In the genomic region with DNA sequence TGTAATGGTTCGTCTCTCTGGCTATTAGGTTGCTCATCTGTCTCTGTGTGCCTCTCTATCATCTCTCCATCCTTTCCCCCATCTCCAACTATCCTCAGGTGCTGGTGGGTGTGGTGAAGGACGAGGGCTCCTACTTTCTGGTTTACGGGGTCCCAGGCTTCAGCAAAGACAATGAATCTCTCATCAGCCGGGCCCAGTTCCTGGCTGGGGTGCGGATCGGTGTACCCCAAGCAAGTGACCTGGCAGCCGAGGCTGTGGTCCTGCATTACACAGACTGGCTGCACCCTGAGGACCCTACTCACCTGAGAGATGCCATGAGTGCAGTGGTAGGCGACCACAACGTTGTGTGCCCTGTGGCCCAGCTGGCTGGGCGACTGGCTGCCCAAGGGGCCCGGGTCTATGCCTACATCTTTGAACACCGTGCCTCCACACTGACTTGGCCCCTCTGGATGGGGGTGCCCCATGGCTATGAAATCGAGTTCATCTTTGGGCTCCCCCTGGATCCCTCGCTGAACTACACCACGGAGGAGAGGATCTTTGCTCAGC, we compare ENCODE assay signal across 10 mouse cellular contexts. TPM values are rescaled to one million over a fixed set of nuclear protein-coding genes. Genes with fewer than 3 reads are reported as not detected.
A peak's percentile ranks its signal among the peaks of the same experiment; 100 is the strongest.
DNase-seq lines count a peak whose midpoint lies in the region; ATAC-seq lines count a peak whose summit lies in the region.
"Had no signal": no experiment of that assay in that cellular context is flagged by ENCODE, and none has a peak within 500 bp of the region (broad histone marks: within the 10 kb centered on the region; RNA-seq: fewer than 3 reads in every experiment).

No protein-coding gene starts in this region.

- H3K4me2 ChIP-seq in forebrain, embryonic 14.5 days (ENCODE audit: low read length): no peak overlapping the region
- H3K4me2 ChIP-seq in hindbrain, embryonic 15.5 days: peak overlapping the region; percentile 96; the same call in 1 of the 2 replicates
- no peak overlapping the region for H3K4me2 ChIP-seq in hindbrain, embryonic 14.5 days (replicated peaks)
- no peak overlapping the region for H3K4me2 ChIP-seq in neural tube, embryonic 13.5 days
- no peak overlapping the region for H3K4me2 ChIP-seq in neural tube, embryonic 15.5 days
- H3K4me2 ChIP-seq: embryonic facial prominence, embryonic 12.5 days had no signal

- H3K4me1 ChIP-seq in forebrain, embryonic 10.5 days: peaks cover 67% of the 10 kb centered on the region
- peaks cover 19% of the 10 kb centered on the region for H3K4me1 ChIP-seq in forebrain, embryonic 14.5 days (ENCODE audit: control insufficient read depth, insufficient read depth, low read length)
- peaks cover 65% of the 10 kb centered on the region for H3K4me1 ChIP-seq in hindbrain, embryonic 15.5 days (replicated peaks)
- peaks cover 34% of the 10 kb centered on the region for H3K4me1 ChIP-seq in hindbrain, embryonic 14.5 days (replicated peaks; ENCODE audit: control insufficient read depth, insufficient read depth, low read length)
- peaks cover 55% of the 10 kb centered on the region for H3K4me1 ChIP-seq in neural tube, embryonic 13.5 days (replicated peaks)
- peaks cover 68% of the 10 kb centered on the region for H3K4me1 ChIP-seq in neural tube, embryonic 15.5 days

- peaks cover 63% of the 10 kb centered on the region for H3K27me3 ChIP-seq in forebrain, embryonic 10.5 days (ENCODE audit: poor library complexity, severe bottlenecking)
- H3K27me3 ChIP-seq in forebrain, embryonic 14.5 days (replicated peaks; ENCODE audit: control insufficient read depth, insufficient read depth, low read length): peaks cover 26% of the 10 kb centered on the region; the same call in 1 of the 2 replicates
- H3K27me3 ChIP-seq in hindbrain, embryonic 15.5 days: peaks cover 23% of the 10 kb centered on the region
- H3K27me3 ChIP-seq in hindbrain, embryonic 14.5 days (ENCODE audit: control insufficient read depth, insufficient read depth, low read length): peaks cover 38% of the 10 kb centered on the region
- H3K27me3 ChIP-seq in neural tube, embryonic 13.5 days: peaks cover 49% of the 10 kb centered on the region
- H3K27me3 ChIP-seq in neural tube, embryonic 15.5 days (replicated peaks): peaks cover 25% of the 10 kb centered on the region

- H3K9me3 ChIP-seq in forebrain, embryonic 10.5 days: no peaks in the 10 kb centered on the region
- no peaks in the 10 kb centered on the region for H3K9me3 ChIP-seq in forebrain, embryonic 14.5 days (replicated peaks; ENCODE audit: control insufficient read depth, low read length)
- no peaks in the 10 kb centered on the region for H3K9me3 ChIP-seq in hindbrain, embryonic 15.5 days
- H3K9me3 ChIP-seq in hindbrain, embryonic 14.5 days (ENCODE audit: control insufficient read depth, low read length): no peaks in the 10 kb centered on the region
- H3K9me3 ChIP-seq in neural tube, embryonic 13.5 days: no peaks in the 10 kb centered on the region
- H3K9me3 ChIP-seq in neural tube, embryonic 15.5 days (replicated peaks): no peaks in the 10 kb centered on the region
- H3K9me3 ChIP-seq: embryonic facial prominence, embryonic 12.5 days had no signal

- no peak overlapping the region for H3K27ac ChIP-seq in forebrain, embryonic 10.5 days
- H3K27ac ChIP-seq in forebrain, embryonic 14.5 days (ENCODE audit: low read depth, low read length): no peak overlapping the region
- no peak overlapping the region for H3K27ac ChIP-seq in hindbrain, embryonic 15.5 days (replicated peaks)
- no peak overlapping the region for H3K27ac ChIP-seq in hindbrain, embryonic 14.5 days
- no peak overlapping the region for H3K27ac ChIP-seq in neural tube, embryonic 13.5 days (replicated peaks)
- H3K27ac ChIP-seq in neural tube, embryonic 15.5 days (replicated peaks): no peak overlapping the region
- H3K27ac ChIP-seq: embryonic facial prominence, embryonic 12.5 days; kidney, postnatal 0 days had no signal

- no peak for ATAC-seq in forebrain, embryonic 14.5 days
- ATAC-seq in hindbrain, embryonic 15.5 days (ENCODE audit: low FRiP score, low read depth): no peak
- no peak for ATAC-seq in hindbrain, embryonic 14.5 days (ENCODE audit: low FRiP score)
- no peak for ATAC-seq in neural tube, embryonic 13.5 days (ENCODE audit: low read depth)
- ATAC-seq in neural tube, embryonic 15.5 days (ENCODE audit: low FRiP score): no peak
- ATAC-seq: forebrain, embryonic 16.5 days had no signal

- WGBS in forebrain, embryonic 10.5 days: 80% methylated on average over 15 of the region's 15 CpGs
- WGBS in forebrain, embryonic 14.5 days: 81% methylated on average over 15 of the region's 15 CpGs
- 78% methylated on average over 15 of the region's 15 CpGs for WGBS in hindbrain, embryonic 15.5 days
- 83% methylated on average over 15 of the region's 15 CpGs for WGBS in hindbrain, embryonic 14.5 days
- 78% methylated on average over 15 of the region's 15 CpGs for WGBS in neural tube, embryonic 13.5 days
- 74% methylated on average over 15 of the region's 15 CpGs for whole genome bisulfite sequencing in neural tube, embryonic 15.5 days

- no peak overlapping the region for H3K9ac ChIP-seq in forebrain, embryonic 14.5 days (ENCODE audit: low read length)
- H3K9ac ChIP-seq in hindbrain, embryonic 15.5 days: no peak overlapping the region
- H3K9ac ChIP-seq in hindbrain, embryonic 14.5 days: no peak overlapping the region
- 0 out of 2 replicates have a peak overlapping the region, but pooled peaks have one; percentile 17 for H3K9ac ChIP-seq in neural tube, embryonic 13.5 days
- H3K9ac ChIP-seq in neural tube, embryonic 15.5 days (replicated peaks): no peak overlapping the region
- H3K9ac ChIP-seq: embryonic facial prominence, embryonic 12.5 days had no signal

- peaks cover 18% of the 10 kb centered on the region for H3K36me3 ChIP-seq in forebrain, embryonic 10.5 days (replicated peaks)
- peaks cover 18% of the 10 kb centered on the region for H3K36me3 ChIP-seq in forebrain, embryonic 14.5 days (ENCODE audit: control insufficient read depth, insufficient read depth, low read length)
- peaks cover 11% of the 10 kb centered on the region for H3K36me3 ChIP-seq in hindbrain, embryonic 15.5 days
- H3K36me3 ChIP-seq in hindbrain, embryonic 14.5 days (replicated peaks; ENCODE audit: control insufficient read depth, insufficient read depth): peaks cover 18% of the 10 kb centered on the region
- H3K36me3 ChIP-seq in neural tube, embryonic 13.5 days: peaks cover 16% of the 10 kb centered on the region
- H3K36me3 ChIP-seq in neural tube, embryonic 15.5 days: peaks cover 14% of the 10 kb centered on the region

- DNase-seq in forebrain, embryonic 10.5 days (ENCODE audit: extremely low spot score, low spot score): no peak
- no peak for DNase-seq in forebrain, embryonic 14.5 days (ENCODE audit: low spot score)
- no peak for DNase-seq in hindbrain, embryonic 14.5 days (ENCODE audit: low spot score)
- DNase-seq in thymus, postnatal 36 days: no peak

- H3K4me3 ChIP-seq in forebrain, embryonic 10.5 days: peak overlapping the region; percentile 74; the same call in 1 of the 2 replicates
- H3K4me3 ChIP-seq in forebrain, embryonic 14.5 days (ENCODE audit: low read depth, low read length): no peak overlapping the region
- H3K4me3 ChIP-seq in hindbrain, embryonic 15.5 days: no peak overlapping the region
- no peak overlapping the region for H3K4me3 ChIP-seq in hindbrain, embryonic 14.5 days (replicated peaks; ENCODE audit: low read length)
- no peak overlapping the region for H3K4me3 ChIP-seq in neural tube, embryonic 13.5 days
- no peak overlapping the region for H3K4me3 ChIP-seq in neural tube, embryonic 15.5 days (replicated peaks)
- H3K4me3 ChIP-seq: embryonic facial prominence, embryonic 12.5 days had no signal

RNA-seq across cellular contexts. Expression of a gene that starts 3.0 kb away (rescaled TPM):
- 10.3 and 10.4 TPM in 2 replicates for polyA plus RNA-seq in forebrain, embryonic 10.5 days (2016; fragmentation: Nextera tagmentation; extraction: Ambion mirVana)
- 9.8 and 10.3 TPM in 2 replicates for polyA plus RNA-seq in forebrain, embryonic 14.5 days (2014; fragmentation: Nextera tagmentation; extraction: Ambion mirVana)
- polyA plus RNA-seq in hindbrain, embryonic 15.5 days (2015; fragmentation: Nextera tagmentation; extraction: Ambion mirVana): 20.1 and 24.0 TPM in 2 replicates
- polyA plus RNA-seq in hindbrain, embryonic 14.5 days (2014; fragmentation: Nextera tagmentation; extraction: Ambion mirVana): 22.3 and 22.6 TPM in 2 replicates
- 15.1 and 18.3 TPM in 2 replicates for polyA plus RNA-seq in neural tube, embryonic 13.5 days (2015; fragmentation: Nextera tagmentation; extraction: Ambion mirVana)
- polyA plus RNA-seq in neural tube, embryonic 15.5 days (2015; fragmentation: Nextera tagmentation; extraction: Ambion mirVana): 29.0 and 29.5 TPM in 2 replicates

RNA-seq across cellular contexts. Expression of a gene that starts 4.1 kb away (rescaled TPM):
- polyA plus RNA-seq in forebrain, embryonic 10.5 days (2016; fragmentation: Nextera tagmentation; extraction: Ambion mirVana): 1.9 and 2.3 TPM in 2 replicates
- polyA plus RNA-seq in forebrain, embryonic 14.5 days (2014; fragmentation: Nextera tagmentation; extraction: Ambion mirVana): 6.9 and 10.9 TPM in 2 replicates
- polyA plus RNA-seq in hindbrain, embryonic 15.5 days (2015; fragmentation: Nextera tagmentation; extraction: Ambion mirVana): 68.4 and 69.9 TPM in 2 replicates
- 56.7 and 68.4 TPM in 2 replicates for polyA plus RNA-seq in hindbrain, embryonic 14.5 days (2014; fragmentation: Nextera tagmentation; extraction: Ambion mirVana)
- 37.8 and 40.6 TPM in 2 replicates for polyA plus RNA-seq in neural tube, embryonic 13.5 days (2015; fragmentation: Nextera tagmentation; extraction: Ambion mirVana)
- 98.6 and 103 TPM in 2 replicates for polyA plus RNA-seq in neural tube, embryonic 15.5 days (2015; fragmentation: Nextera tagmentation; extraction: Ambion mirVana)

RNA-seq across cellular contexts. Expression of a gene that starts 16.0 kb away (rescaled TPM):
- polyA plus RNA-seq in forebrain, embryonic 10.5 days (2016; fragmentation: Nextera tagmentation; extraction: Ambion mirVana): 205 and 209 TPM in 2 replicates
- 78.9 and 95.2 TPM in 2 replicates for polyA plus RNA-seq in forebrain, embryonic 14.5 days (2014; fragmentation: Nextera tagmentation; extraction: Ambion mirVana)
- polyA plus RNA-seq in hindbrain, embryonic 15.5 days (2015; fragmentation: Nextera tagmentation; extraction: Ambion mirVana): 100 and 103 TPM in 2 replicates
- polyA plus RNA-seq in hindbrain, embryonic 14.5 days (2014; fragmentation: Nextera tagmentation; extraction: Ambion mirVana): 75.0 and 81.0 TPM in 2 replicates
- polyA plus RNA-seq in neural tube, embryonic 13.5 days (2015; fragmentation: Nextera tagmentation; extraction: Ambion mirVana): 102 and 115 TPM in 2 replicates
- polyA plus RNA-seq in neural tube, embryonic 15.5 days (2015; fragmentation: Nextera tagmentation; extraction: Ambion mirVana): 90.7 and 94.3 TPM in 2 replicates

RNA-seq across cellular contexts. Expression of a gene that starts 22.8 kb away (rescaled TPM):
- polyA plus RNA-seq in forebrain, embryonic 10.5 days (2016; fragmentation: Nextera tagmentation; extraction: Ambion mirVana): 70.3 and 73.0 TPM in 2 replicates
- 18.2 and 18.4 TPM in 2 replicates for polyA plus RNA-seq in forebrain, embryonic 14.5 days (2014; fragmentation: Nextera tagmentation; extraction: Ambion mirVana)
- polyA plus RNA-seq in hindbrain, embryonic 15.5 days (2015; fragmentation: Nextera tagmentation; extraction: Ambion mirVana): 17.3 TPM in 2 replicates
- 11.1 and 12.2 TPM in 2 replicates for polyA plus RNA-seq in hindbrain, embryonic 14.5 days (2014; fragmentation: Nextera tagmentation; extraction: Ambion mirVana)
- 17.7 and 23.8 TPM in 2 replicates for polyA plus RNA-seq in neural tube, embryonic 13.5 days (2015; fragmentation: Nextera tagmentation; extraction: Ambion mirVana)
- polyA plus RNA-seq in neural tube, embryonic 15.5 days (2015; fragmentation: Nextera tagmentation; extraction: Ambion mirVana): 14.0 and 26.0 TPM in 2 replicates

RNA-seq across cellular contexts. Expression of a gene that starts 41.9 kb away (rescaled TPM):
- 10.6 and 11.8 TPM in 2 replicates for polyA plus RNA-seq in forebrain, embryonic 10.5 days (2016; fragmentation: Nextera tagmentation; extraction: Ambion mirVana)
- polyA plus RNA-seq in forebrain, embryonic 14.5 days (2014; fragmentation: Nextera tagmentation; extraction: Ambion mirVana): 6.2 and 9.9 TPM in 2 replicates
- polyA plus RNA-seq in hindbrain, embryonic 15.5 days (2015; fragmentation: Nextera tagmentation; extraction: Ambion mirVana): 24.6 and 26.8 TPM in 2 replicates
- 14.9 and 17.6 TPM in 2 replicates for polyA plus RNA-seq in hindbrain, embryonic 14.5 days (2014; fragmentation: Nextera tagmentation; extraction: Ambion mirVana)
- polyA plus RNA-seq in neural tube, embryonic 13.5 days (2015; fragmentation: Nextera tagmentation; extraction: Ambion mirVana): 26.9 and 27.4 TPM in 2 replicates
- 26.5 and 26.8 TPM in 2 replicates for polyA plus RNA-seq in neural tube, embryonic 15.5 days (2015; fragmentation: Nextera tagmentation; extraction: Ambion mirVana)
